Mouse (Mus musculus): ENCODE data around the gene Kdelc1. TPM values are rescaled to one million over a fixed set of nuclear protein-coding genes. Genes with fewer than 3 reads are reported as not detected.

The Kdelc1 gene
- 1 to 10 TPM; 6.4 to 6.7 TPM for total RNA-seq (2021)
- long read RNA-seq, experiment 1, transcript Kdelc1-202 (10 exons, 2,359 nt) = major isoform, 5 of 8 reads
- long read RNA-seq, experiment 1, partial matches to known transcripts = 2 of 8 reads
- long read RNA-seq, experiment 1, other reads (novel, unspliced or antisense) = 1 of 8 reads
- long read RNA-seq, experiment 2, transcript Kdelc1-202 (10 exons, 2,359 nt) = major isoform, 9 of 12 reads
- long read RNA-seq, experiment 2, partial matches to known transcripts = 2 of 12 reads
- long read RNA-seq, experiment 2, other reads (novel, unspliced or antisense) = 1 of 12 reads

- intact Hi-C loops (cut with DNase I) = no loop called here
These were observed at the start of gene Kdelc1, which contains the start of gene Bivm for GRCm38 (mm10) chr1:44118239-44119054. TSS of gene Kdelc1 (minus strand) at chr1:44118808. TSS of gene Bivm (plus strand) at chr1:44118957.

GRCm38 (mm10) chr1:44167859-44168383 lies 49.3 kb upstream of the Kdelc1 start:
- no peak for DNase-seq
- intact Hi-C loops (cut with DNase I) = no loop called here

More at GRCm38 (mm10) chr1:44118239-44119054, at the start of gene Kdelc1, which contains the start of gene Bivm:
- DNase-seq = peak; percentile 67 to 82

DNA sequence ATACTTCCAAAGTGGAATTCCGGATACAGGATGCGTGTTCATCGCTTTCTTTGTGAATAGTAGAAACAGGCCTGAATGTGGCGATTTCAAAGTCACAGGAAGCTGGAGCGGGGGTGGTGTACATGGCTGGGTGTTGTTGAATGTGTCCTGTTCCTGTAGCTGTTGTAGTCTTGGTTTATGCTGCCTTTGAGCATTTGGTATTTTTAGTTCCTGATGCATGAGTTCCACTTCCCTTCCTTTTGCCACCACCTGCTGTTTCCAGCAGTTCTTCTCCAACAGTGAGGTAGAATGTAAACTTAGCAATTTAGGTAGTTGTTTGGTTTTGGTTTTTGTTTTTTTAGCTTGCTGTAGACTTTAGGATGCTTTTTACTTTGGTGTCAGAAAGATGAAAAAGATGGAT lies 43.8 kb upstream of the Kdelc1 start:
- no peak for DNase-seq
- intact Hi-C loops (cut with DNase I) = no loop called here

DNA sequence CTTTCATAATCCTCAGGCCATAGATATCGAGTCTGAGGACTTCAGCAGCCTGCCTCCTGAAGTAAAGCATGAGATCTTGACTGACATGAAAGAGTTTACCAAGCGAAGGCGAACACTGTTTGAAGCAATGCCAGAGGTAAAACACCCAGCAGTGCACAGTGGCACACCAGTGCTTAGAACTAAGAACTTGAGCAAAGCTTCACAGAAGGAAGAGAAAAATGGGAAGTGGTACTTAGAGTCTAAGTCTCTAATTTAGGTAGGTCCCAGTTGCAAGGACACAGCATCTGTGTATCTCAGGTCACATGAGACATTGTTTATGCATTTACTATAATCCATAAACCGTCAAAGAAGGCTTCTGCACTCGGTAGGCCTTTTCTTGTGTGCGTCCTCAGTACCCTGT lies 43.2 kb upstream of the Kdelc1 start:
- DNase-seq = no peak
- intact Hi-C loops (cut with DNase I) = no loop called here

DNA sequence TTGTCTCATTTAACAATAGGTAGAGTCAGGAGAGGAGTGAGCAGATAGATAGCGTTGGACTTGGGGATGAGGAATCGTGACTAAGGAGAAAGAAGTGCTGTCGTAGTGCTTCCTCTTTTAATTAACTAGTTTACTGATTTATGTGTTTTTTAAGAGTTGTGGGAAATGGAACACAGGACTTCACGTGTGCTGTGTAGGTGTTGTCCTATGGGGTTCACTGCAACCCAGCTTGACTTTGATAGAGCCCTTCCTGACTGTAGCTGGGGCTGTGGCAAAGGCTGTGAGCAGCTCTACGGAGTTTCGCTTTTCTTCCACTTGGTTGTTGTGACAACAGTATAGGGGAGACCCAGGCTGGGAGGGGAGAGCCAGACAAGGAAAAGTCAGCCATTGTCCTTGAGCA lies 39.7 kb upstream of the Kdelc1 start:
- intact Hi-C loops (cut with DNase I) = no loop called here
- no peak for DNase-seq

- DNase-seq = no peak
- intact Hi-C loops (cut with DNase I) = no loop called here
These were observed 36.7 kb upstream of the Kdelc1 start for GRCm38 (mm10) chr1:44155287-44155686.

- DNase-seq = no peak
- intact Hi-C loops (cut with DNase I) = loop anchor here (5.0 kb wide), 1 partner anchor 46 kb away; the partner anchor contains the start of gene Tex30
These were observed 30.1 kb upstream of the Kdelc1 start for GRCm38 (mm10) chr1:44148706-44149105.

DNA sequence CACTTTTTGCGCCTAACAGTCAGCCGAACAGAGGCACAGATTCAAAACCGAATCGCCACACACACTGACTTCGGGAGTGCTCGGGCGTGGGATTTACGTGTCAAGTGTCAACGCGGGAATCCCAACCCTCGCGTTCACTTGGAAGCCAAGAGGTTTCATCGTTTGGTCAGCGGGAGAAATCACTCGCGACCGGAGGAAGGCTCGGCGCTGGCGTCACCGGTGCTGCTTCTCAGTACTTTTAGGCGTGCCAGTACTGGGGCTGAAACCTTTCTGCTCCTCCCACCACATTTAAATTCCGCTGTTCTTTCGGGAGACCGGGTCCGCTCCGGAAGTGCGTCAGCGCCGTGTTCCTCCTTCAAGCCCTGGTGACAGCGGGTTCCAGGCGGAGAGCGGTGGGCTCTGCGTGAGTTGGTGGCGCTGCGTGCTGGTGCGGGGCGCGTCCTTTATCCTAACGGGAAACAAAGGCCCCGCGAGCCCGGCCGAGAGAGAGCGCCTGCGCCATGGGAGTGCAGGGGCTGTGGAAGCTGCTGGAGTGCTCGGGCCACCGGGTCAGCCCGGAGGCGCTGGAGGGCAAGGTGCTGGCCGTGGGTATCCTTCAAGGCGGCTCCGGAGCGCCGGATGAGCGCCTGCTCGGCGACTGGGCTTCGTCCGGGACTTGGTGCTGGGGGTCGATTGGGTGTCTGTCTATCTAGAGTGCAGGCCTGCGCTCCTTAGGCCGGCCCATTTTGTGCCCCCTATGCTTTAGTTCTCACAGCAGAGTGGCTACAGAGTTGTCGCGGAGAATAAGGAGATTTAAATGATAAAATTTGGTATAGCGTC lies 29.2 kb upstream of the Kdelc1 start, which contains the start of gene Ercc5:
Gene Ercc5 (plus strand): TSS at position 182 of the 819 bp plus-strand sequence.
- peak; percentile 75 to 79 for DNase-seq
- intact Hi-C loops (cut with DNase I) = loop anchor here (5.0 kb wide), 1 partner anchor 45 kb away; the partner anchor contains the start of gene Tex30

DNA sequence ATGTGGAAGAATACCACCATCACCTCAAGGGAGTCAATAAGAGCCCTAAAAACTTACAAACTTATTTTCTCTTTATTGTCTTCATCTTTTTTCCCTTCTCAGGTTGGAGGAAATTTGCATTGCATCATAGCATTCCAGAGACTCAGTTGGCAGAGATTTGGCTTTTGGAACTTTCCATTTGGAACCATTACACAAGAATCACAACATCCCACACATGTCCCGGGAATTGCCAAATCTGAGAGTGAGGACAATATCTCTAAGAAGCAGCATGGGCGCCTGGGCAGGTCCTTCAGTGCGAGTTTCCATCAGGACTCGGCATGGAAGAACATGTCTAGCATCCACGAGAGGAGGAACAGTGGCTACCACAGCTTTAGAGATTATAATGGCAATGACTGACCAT lies 24.1 kb upstream of the Kdelc1 start:
- DNase-seq = no peak
- intact Hi-C loops (cut with DNase I) = no loop called here

- no peak for DNase-seq
- intact Hi-C loops (cut with DNase I) = no loop called here
These were observed 21.6 kb upstream of the Kdelc1 start for GRCm38 (mm10) chr1:44140232-44140631.

DNA sequence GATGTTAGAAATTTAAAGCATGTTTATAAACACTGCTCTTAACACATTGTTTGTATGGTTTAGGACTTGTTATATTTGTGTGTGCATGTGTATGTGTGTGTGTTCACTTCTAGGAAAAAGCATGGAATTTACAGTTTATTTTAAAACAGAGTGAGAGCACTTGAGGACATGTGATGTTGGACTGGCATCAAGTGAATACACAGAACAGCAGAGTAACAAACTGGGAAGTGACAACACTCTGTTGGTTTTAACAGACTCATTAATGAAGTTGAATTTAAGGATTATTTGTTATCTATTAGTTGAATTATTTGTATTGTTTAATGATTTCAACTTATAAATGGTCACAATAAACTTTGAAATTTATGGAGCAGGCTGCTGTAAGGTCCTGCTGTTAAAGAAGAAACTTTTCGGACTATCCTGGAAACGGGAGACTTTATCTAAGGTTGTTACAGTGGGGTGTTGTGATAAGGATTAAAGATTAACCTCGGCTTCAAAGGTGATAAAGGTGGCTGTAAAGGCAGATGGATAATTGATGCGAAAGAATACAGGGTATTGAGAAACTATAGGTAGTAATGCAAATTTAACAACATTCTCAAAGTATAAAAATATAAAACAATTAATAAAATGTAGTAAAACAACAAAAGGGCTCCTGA lies 11.4 kb upstream of the Kdelc1 start:
- intact Hi-C loops (cut with DNase I) = no loop called here
- DNase-seq = no peak

DNA sequence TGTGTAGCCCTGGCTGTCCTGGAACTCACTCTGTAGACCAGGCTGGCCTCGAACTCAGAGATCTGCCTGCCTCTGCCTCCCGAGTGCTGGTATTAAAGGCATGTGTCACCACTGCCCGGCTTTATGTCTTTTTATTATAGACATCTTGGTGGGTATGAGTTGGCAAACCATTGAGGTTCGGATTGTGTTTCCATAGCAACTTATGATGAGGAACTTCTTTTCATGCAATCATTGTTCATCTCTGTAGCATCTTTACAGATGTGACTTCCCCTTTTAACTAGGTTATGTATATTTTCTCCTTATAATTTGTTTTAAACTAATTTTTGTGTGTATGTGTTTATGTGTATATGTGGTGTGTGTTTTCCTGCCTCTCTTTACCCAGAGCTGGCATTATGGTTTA lies 7.0 kb upstream of the Kdelc1 start:
- intact Hi-C loops (cut with DNase I) = no loop called here
- DNase-seq = no peak

DNA sequence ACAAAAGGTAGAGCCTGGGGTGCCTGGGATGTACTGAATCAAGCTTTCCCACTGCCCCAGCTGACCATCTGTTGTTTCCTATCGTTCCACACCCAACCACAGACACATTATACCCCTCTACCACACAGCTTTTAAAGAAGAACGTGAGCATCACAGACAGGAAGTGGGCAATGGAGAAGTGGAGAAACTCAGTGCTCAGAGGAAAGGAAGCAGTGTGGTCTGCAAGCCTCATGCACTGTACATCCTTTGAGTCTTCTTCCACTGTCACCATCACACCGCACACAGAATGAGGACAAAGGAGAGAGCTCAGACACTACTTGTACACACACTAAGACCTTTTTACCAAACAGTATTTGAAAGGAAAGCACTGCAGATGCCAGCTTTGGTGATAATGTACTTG lies 3.6 kb upstream of the Kdelc1 start:
- DNase-seq = no peak
- intact Hi-C loops (cut with DNase I) = no loop called here

- no peak for DNase-seq
- intact Hi-C loops (cut with DNase I) = no loop called here
These were observed 1.4 kb upstream of the Kdelc1 start for GRCm38 (mm10) chr1:44120074-44120406.

- DNase-seq = peak; percentile 65 to 78
- intact Hi-C loops (cut with DNase I) = no loop called here
These were observed 829 bp upstream of the Kdelc1 start for GRCm38 (mm10) chr1:44119201-44120073.

GRCm38 (mm10) chr1:44117571-44117970 lies 1.0 kb downstream of the Kdelc1 start:
- intact Hi-C loops (cut with DNase I) = no loop called here
- DNase-seq = no peak

DNA sequence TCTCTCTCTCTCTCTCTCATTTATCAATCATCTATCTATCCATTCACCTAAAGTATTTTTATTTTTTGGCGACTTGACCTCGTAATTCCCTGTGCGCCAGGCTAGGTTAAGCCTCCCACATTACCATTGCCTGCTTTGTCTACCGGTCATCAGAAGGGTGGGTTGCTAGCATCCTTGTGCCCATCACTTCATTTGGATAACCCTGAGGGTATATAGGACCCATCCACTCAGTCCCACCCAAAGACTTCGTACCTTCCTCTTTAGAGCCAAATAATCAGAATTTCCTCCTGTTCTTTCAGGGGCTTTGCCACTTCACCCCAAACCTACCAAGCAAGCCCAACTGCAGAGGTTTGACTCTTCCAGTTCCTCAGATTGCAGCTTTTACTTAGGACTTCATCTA lies 15.7 kb downstream of the Kdelc1 start:
- intact Hi-C loops (cut with DNase I) = loop anchor here (5.0 kb wide), 1 partner anchor 44 kb away; the partner anchor contains the start of gene Ercc5
- DNase-seq = no peak

GRCm38 (mm10) chr1:44102259-44102717 lies 16.3 kb downstream of the Kdelc1 start, which contains the start of gene Tex30:
TSS of gene Tex30 (minus strand) at chr1:44102441.
- peak; percentile 84 to 90 for DNase-seq
- intact Hi-C loops (cut with DNase I) = loop anchor here (5.0 kb wide), 1 partner anchor 45 kb away; the partner anchor contains the start of gene Ercc5
